Mouse (Mus musculus) ovary, adult 10 weeks (tissue): Measurements from ENCODE around the gene Spg20. TPM values are rescaled to one million over a fixed set of nuclear protein-coding genes. Genes with fewer than 3 reads are reported as not detected.

ENCODE experiments used
- polyA plus RNA-seq: library from polyadenylated mRNA; stranded (reverse); fragments of 350-450 nt; fragmentation: Illumina TruSeq; extraction: RNeasy Lipid Tissue Mini Kit (QIAGEN cat#74804); gene quantifications from one replicate; pipeline ENCODE4 v1.2.3, GENCODE M21; 2014

Spg20 gene
- 41.4 TPM for polyA plus RNA-seq

DNA sequence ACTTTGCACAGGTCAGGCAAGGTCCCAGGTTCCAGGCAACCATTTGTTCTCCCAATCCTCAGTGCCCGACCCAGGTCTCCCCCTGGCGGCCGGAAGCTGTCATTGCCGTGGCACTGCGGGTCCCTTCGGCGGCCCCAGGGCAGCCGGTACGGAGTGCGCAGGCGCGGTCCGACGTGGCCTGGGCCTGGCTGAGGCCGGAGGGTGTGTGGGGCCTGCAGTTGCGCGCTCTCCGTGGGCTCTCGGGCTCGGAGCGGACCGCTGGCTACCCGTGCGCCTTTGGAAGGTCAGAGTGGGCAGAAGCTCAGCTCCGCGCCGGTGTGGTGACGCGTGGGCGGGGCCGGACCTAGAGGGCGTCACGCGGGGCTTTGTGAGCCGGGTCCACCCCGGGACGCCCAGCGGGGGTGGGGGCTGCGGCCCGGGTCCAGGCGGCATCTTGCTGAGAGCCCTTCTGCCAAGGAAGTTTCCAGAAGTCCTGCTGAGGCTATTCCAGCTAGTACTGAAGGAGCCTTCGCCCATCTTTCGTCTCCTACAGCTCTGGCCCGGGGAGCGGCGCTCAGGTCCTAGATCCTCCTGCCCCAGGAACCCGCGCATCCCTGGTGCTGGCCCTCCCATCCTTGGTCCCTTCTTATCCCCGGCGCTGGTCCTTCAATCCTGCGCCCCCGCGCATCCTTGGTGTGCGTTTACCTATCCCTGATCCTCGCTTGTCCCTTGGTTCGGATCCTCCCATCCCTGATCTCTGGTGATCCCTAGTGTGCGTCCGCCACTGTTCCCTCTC, at the start of gene Spg20:
Gene Spg20, plus strand, starts transcription at position 174 of the 775 bp plus-strand sequence.

GRCm38 (mm10) chr3:55137039-55137438, 25.1 kb downstream of the Spg20 start, which contains the start of gene Ccdc169:
TSS of gene Ccdc169 (plus strand) at chr3:55137339.

DNA sequence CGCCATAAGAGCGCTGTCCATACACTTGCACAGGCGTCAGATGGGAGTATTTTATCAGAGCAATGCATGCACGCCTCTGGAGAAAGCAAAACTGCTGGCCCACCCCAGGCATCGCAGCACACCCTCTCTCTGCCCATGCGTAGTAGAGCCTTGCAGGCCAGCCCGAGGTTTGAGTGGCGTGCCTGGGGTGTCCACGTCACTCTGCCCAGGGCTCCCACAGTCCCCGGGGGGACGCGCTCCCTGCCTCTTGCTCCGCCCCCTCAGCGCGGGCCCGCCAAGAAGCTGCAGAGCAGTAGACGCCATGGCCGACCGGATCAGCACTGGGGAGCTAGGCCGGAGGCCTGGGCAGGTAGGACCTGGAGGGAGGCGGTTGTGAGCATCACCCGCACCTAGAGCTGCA, 69.9 kb downstream of the Spg20 start, which contains the start of gene Sohlh2:
Gene Sohlh2, plus strand, starts transcription at position 263 of the 400 bp plus-strand sequence.

Other genes starting within 250 kb of the Spg20 start
- not detected for gene Sertm1, start 196.2 kb upstream of the Spg20 start, polyA plus RNA-seq
- gene Ccna1, start 56.6 kb upstream of the Spg20 start, polyA plus RNA-seq: not detected
- gene Ccdc169, start 25.2 kb downstream of the Spg20 start, polyA plus RNA-seq: 0.14 TPM
- gene Sohlh2, start 69.9 kb downstream of the Spg20 start, polyA plus RNA-seq: 0.63 TPM
- gene Dclk1, start 130.3 kb downstream of the Spg20 start, polyA plus RNA-seq: 24.1 TPM